Mouse (Mus musculus) naive thymus-derived CD4-positive, alpha-beta T cell, adult 2 months (primary cell): ENCODE data around the gene Mobp.

ENCODE experiments used
- DNase-seq: peaks from one replicate; pipeline ENCODE4 v3.0.0-alpha.2; 2011; ENCODE audit warnings: low read depth

Gene Mobp

DNA sequence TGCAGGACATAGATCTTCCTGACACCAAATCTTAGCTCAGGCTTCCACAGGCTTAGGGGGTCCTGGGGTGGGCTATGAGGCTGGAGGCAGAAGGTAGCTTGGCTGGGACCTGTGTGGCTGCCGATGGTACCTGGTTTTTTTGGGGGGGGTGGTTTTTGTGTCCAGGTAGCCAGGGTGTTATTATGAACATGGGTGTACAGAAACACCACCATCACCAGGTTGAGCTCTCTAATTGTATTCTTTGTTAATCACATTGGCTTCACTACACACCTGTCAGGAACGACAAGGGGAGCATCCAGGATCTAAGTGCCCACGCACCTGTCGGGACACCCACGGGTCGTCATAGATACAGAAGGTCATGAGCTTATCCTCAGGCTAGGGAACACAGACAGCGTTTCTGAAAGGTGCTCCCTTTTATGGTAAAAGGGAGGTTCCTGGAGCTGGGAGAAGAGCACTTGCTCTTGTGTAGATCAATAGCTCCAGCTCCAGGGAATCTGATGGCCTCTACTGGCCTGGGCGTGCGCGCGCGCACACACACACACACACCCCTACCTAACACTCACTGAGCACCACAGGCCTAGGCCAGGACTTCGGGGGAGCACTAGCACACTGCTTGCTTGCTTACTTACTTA lies 14.9 kb upstream of the Mobp start:
- no peak for DNase-seq

DNA sequence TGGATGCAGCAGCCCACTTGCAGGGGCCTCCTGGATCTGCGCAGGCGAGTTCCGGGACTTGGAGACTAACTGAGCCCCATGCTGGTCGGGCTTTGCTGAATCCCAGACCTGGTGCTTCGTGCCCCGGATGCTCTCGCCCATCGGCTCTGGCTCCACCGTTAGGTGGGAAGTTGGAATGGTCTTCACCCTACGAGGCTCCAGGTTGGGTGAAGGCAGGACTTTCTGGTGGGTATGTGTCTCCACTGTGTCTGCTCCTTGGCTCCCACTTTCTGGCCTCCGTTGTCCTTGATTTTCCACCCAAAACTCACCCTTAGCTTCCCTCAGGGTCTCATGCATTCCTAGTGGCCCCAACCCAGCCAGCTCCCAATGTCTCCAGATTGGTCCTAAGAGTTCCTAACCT lies 14.1 kb upstream of the Mobp start:
- DNase-seq = no peak

DNA sequence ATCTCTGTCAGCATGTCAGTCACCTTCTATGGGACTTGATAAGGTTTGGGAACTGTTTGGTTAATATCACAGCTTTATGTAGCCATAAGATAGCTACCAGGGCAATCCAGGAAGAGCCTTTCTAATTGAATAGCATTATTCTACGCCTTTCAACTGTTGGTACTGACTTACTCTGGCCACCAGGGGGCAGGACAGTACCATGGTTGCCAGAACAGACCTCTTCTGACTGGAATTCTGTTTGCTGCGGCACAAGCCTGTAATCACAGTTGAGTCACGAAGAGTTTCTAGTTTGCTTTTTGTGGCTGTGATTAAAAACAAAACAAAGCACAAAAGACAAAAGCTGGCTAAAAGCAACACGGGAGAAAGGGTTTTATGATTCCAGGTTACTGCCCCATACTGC lies 8.9 kb upstream of the Mobp start:
- peak; percentile 83 for DNase-seq

DNA sequence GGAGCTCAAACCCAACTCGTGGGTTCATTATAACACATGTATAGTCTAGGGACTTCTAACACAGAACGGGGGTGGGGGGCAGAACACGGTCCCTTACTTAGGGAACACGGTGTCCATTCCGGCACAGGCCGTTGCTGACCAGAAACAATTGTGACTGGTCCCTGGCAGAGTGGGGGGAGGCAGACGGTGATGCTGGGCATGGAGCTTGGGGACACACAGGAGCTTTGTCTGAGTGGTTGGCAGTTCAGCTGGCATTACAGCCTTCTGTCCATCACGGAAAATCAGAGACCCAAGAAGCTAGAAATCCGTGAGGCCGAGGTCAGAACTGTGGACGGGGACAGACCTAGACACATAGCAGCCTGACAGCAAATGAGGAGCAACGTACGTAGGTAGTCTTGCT lies 5.0 kb upstream of the Mobp start:
- no peak for DNase-seq

DNA sequence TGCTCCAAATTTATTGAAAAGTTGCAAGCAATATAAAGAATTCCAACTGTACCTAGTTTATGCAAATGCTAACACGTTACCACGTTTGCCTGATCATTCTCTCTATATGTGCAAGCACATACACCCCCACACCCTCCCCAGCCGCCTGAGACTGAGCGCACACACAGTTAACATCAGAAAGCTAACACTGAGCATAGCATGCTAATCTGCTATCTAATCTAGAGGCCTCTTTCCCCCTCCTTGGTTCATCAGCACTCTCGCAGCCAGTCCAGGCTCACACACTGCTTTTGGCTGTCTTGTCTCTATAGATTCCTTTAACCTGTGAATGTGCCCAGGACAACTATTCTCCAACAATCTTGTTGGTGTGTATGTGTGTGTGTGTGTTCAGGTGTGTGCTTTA lies 1.6 kb downstream of the Mobp start:
- DNase-seq = no peak

DNA sequence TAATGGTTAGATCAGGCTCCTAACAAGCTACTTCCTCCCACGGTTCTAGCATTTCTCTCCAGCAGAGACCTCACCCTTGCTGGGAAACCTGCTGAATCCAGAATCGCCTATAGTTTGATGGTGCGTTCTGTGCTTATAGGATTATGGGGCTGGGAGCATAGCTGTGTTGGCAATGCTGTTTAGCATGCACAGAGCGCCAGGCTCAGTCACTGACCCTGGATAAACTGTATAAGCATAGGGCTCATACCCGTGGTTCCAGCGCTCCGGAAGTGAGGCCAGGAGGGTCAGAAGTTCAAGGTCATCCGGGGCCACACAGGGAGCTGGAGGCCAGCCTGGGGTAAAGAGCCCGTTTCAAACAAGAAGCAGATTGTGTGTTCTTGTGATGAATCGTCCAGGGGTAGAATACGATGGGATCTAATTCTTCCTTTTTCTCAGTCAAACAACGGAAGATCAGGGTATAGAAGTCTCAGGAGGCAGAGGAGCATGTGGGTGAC lies 2.4 kb downstream of the Mobp start:
- no peak for DNase-seq

DNA sequence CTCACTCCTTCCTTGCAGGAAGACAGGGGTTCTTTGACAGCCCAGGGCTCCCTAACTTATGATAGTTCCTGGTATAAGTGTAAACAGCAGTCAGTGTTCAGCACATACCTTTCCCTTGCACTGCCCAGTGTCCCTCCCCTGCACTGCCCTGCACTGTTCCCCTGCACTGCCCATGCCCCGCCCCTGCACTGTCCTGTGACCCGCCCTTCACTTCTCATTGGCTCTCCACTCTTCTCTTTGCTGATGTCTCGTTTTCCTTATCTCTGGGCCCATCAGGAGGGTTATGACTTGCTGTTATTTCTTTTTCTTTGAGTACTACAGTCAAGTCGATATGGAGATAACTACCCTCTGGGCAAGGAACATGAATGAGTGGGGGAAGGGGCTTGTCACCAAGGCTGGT lies 8.5 kb downstream of the Mobp start:
- no peak for DNase-seq

DNA sequence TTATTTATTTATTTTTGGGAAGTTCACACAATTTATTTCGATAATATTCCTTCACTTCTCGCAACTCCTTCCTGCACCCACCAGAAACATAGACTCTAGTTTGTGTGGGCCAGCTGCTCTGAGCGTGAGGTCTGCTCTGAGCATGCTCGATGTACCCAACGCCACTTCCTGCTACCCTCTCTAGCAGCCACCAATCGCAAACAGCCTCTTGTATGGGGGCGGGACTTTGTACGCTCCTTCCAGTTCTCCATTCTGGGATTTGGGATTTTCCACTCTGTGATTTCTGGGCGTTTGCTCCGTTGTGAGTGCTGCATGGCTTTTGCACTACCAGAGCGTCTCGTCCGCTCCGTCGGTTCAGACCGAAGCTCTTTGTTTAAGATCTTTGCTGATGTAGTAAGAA lies 14.4 kb downstream of the Mobp start:
- DNase-seq = no peak

DNA sequence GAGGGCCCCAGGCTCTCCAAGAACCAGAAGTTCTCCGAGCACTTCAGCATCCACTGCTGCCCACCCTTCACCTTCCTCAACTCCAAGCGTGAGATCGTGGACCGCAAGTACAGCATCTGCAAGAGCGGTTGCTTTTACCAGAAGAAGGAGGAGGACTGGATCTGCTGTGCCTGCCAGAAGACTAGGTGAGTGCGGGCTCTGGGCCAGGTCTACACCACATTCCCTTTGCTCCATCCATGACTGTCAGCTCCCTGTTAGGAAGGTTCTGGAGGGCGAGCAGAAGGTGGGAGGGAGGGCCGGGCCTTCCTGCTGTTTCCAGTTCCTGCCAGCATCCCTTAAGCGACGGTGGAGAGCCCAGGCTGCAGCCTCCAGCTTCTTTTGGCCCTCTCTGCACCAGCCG lies 18.3 kb downstream of the Mobp start:
- no peak for DNase-seq

DNA sequence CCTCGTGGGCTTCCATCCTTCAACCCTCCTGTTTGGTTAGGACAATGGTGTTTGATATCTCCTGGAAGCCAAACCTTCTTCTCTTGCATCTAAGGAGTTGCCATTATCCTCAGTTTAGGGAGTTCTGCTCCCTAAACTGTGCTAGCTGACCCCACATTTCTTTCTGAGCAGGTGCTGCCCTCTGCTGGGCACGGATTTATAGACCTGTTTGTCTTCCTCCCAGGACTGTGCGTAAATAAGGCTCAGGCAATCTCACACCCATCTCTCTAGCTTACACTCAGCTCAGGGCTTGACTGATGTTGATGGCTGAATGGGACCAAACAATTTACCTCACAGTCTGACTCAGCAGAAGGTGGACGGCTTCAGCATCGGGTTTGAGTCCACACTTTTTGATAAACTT lies 21.8 kb downstream of the Mobp start:
- DNase-seq = peak; percentile 68

DNA sequence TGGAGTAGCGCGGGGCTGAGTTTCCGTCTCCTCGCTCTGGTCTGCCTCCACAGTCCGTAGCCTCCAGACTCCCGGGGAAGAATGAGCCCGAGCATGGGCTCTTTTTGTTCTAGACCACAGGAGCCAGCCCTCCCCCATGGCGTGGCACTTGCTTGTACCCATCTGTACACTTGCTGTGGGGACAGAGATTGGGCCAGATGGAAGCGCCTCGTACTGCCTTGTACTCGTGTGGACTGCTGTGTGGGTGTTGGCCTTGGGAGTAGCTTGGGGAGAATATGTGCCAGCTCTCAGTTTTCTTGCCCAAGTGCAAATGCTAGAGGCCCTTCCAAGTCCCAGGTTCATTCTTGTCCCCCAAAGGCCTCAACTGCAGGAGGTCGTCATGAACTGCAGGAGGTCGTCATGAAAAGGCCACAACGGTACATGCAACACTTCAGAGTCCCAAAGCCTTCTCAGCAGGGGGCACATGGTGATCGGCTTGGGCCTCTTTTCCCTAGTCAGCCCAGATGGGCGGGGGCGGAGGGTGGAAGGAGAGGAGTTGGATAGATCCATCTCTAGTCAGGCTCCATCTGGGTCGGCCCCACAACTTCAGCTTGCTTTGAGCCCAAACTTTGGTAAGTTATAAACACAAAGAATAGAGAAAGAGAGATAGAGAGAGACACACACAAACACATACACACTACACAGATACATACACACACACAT lies 25.1 kb downstream of the Mobp start:
- DNase-seq = no peak

DNA sequence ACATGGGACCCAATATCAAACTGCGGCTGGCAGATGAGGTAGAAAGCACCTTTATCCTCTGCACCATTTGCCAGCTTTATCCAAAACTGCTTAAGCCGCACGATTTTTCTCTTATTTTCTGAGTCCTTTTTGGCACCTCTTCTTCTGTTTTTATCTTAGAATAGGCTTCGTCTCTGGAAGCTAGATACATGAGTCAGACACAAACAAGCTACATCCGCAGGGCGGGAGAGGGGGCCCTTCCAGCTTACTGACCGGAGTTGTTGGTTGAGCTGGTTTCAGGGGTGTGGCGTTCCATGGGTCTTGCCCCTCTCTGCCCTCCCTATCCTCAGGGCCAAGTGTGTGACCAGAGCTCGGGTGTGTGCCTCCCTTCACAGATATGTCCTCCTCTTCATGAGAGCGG lies 29.3 kb downstream of the Mobp start:
- no peak for DNase-seq

DNA sequence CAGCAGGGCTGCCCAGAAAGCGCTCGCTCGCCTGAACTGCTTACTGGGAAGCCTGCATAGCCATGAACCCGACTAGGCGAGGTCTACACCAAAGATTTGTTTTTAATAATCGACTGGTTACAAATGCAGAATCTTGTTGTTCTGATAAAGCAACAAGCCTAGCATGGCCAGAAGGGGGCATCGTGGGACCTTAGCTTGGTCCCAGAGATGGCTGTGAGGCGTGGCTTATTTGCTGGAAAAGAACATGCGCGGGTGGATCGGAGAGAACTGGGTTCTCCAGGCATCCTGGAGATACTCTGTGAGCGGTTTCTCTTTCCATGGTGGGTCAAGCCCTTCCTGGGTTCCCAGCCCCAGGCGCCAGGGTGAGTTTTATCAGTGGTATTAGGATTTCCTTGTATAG lies 35.0 kb downstream of the Mobp start:
- peak; percentile 14 for DNase-seq

DNA sequence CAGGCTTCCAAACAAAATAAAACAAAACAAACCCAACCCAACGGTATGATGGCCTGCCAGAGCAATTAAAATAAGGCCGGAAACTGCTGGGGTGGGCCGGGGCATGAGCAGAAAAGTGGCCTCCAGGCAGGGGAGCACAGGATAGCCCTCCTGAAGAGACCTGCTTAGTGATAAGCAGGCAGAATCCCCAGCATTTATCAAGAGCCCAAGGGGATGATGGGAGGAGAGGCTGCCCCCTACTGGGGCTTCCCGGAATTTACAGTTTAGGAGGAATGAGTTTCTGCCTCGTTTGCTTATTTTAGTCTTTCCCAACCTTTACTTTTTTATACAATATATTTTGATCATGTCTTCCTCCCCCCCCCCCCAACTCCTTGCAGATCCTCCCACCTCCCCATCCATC lies 37.3 kb downstream of the Mobp start:
- peak; percentile 29 for DNase-seq

DNA sequence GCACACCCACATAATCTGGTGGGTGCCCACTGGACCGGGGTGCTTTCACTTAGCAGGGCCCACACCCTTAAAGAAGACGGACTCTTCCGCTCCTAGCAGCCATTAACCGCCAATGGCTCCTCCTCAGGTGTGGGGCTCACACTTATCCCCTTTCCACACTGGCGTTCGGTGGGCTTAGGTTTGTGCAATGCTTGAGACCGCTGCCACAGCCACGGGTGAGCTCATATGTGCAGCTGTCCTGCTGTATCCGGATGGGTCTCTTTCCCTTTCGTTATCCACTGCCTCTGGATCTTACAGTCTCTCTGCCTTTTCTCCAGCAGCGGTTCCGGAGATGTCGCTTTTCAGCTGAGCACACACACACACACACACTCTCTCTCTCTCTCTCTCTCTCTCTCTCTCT lies 41.4 kb downstream of the Mobp start:
- no peak for DNase-seq

DNA sequence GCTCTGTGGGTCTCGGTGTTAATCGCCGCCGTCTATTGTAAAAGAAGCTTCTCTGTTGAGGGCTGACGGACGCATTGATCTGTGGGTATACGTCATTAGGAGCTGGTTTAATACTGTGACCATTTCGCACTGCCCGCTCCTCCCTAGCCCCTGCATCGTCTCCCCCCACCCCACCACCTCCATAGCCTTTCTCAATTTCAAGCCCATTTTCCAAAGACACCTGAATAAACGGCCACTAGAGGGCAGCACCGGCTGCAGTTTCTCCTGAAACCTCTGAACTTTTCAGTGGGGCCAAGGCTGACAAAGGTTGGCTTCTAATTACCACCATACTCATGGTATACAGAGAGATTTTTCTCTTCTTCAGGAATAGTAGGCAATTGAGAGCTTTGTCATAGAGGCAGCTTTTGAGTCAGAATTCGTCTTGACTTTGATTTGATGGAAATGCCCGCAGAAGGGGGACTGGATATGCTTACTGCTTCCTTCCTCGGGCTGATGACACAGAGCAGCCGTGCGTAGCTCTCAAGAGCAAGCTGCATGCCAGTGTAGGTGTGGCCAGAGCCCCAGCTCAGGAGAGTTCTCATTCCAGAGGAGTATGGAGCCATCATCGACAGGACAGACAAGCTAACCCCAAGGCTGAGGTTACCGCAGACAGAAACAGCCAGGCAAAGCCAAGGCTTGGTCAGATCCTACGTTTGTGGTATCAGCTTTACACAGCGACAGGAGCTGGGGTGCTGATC lies 42.0 kb downstream of the Mobp start:
- DNase-seq = peak; percentile 83

DNA sequence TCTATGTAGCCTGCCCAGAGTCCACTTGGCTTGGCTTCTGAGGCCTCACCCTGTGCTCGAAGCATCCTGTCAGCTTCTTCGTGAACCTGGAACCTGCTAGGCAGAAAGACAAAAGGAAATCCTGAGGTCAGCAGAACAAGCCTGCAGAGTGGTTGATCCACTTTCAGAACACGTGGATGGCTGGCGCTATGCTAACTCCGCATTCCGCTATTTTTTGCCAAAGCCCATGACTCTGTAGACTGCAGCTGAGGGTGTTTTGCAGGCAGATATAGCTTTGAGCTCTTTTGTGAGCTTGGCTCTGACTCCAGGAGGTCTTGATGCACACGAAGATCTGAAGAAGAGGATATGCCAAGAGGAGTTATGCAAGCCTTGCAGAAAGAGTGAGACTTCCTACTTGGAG lies 43.2 kb downstream of the Mobp start:
- no peak for DNase-seq

DNA sequence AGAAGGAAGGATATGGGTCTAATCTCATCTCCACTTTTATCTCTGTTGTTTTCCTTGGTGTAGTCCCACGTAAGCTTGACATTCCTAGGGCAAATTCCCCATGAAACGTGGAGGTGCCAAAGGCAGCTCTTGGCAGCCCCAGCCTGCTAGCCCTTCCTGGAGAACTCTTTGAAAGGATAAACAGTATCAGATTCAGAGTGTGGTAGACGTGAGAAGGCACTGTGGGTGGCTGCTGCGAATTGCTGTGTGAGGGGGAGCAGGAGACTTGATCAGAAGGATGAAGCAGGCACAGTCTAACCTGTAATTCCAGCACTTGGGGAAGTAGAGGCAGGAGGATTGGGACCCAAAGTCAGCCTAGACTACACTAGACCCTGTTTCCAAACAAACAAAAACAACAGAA lies 51.4 kb downstream of the Mobp start:
- no peak for DNase-seq

DNA sequence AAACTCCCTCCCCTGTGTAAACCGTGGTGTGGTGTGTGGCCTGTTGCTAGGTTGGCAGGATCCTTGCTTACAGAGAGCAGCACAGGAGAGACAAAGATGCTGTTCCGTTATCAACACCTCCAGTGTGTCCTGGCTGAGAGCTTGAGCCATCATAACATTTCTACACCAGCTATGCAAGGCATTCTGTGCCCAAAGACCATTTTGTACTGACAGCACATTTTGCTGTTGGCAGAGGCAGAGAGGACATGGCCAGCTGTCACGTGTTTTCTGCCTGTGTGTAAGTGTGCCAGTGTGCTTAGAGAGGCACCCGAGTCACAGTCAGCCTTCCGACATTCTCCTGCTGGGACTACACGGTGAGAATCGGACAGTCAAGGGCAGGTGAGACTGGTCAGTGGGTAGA lies 52.2 kb downstream of the Mobp start:
- no peak for DNase-seq

DNA sequence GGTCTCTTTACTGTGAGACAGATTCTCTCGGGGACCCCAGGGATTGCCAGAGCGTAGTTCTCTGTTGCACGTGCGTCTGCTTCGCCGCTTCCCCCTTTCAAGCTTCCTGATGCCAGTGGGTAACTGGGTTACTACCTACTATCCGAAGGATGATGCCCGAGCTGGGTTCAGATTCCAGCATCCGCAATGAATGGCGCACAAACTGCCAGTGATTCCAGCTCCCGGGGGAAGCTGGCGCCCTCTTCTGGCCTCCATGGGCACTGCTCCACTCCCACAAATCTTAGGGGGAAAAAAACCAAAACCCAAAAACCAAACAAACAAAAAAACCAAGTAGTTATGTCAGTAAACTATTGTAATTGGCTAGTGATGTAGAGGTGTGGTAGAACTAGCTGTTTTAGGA lies 53.2 kb downstream of the Mobp start:
- no peak for DNase-seq

DNA sequence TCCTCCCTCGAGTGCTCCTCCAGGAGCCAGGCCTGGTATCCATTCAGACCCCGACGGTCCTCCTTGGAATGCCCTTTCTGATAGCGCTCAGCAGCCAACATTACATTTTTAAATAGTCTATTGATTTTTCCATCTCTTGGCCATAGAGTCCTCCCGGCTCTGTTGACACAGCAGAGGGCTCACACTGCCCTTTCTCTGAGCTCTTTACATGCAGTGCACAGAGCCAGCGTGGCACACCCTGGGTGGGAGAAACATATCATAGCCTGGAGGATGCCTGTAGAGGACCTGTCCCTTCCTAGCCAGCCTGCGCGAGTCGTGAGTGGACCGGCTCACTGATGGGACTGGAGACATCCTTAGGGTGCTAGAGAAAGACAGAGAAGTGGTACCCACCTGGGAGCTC lies 54.4 kb downstream of the Mobp start:
- no peak for DNase-seq

DNA sequence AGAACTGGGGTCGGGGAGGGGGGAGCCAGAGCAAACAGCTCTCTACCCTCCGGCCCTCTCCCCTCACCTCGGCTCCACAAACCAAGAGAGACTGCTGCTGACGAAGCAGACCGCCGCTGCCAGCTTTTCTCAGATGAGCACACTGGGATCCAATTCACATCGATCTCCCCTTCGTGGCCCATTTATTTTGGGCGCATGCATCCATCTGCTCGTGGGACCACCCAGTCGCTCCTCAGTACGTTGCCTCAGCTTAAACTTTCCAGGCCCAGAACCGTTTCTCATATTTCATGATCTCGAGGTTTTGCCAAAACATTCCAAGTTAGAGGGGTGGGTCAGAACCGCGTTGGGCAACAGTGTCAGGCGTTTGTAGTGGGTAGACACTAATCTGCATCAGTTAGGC lies 57.4 kb downstream of the Mobp start:
- DNase-seq = no peak

DNA sequence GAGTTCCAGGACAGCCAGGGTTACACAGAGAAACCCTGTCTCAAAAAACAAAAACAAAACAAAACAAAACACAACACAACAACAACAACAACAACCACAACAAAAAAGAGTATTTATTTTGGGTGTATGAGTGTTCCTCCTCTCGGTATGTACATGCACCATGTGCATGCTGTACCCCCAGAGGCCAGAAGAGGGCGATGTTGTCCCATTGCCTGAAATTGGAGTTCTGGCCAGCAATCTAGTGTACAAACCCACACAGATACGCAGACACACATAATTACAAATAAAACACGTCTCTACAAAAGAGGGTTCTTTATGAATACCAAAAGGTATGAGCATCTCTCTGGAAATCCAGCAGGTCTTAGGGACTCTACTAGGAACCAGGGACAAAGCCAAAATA lies 60.6 kb downstream of the Mobp start:
- peak; percentile 21 for DNase-seq
